Mouse (Mus musculus): ENCODE measurements around the gene Patj.
A peak's percentile ranks its signal among the peaks of the same experiment; 100 is the strongest.
"Not testable (repeated sequence)": the region's sequence is repeated elsewhere in the genome, so short reads cannot be mapped to it uniquely, and the experiment has no call there.

Patj gene

GRCm38 (mm10) chr4:98667009-98667408, 271.4 kb downstream of the Patj start:
- no peak for DNase-seq

- DNase-seq: no peak
Measured at GRCm38 (mm10) chr4:98677506-98677905, 281.9 kb downstream of the Patj start.

GRCm38 (mm10) chr4:98686678-98687267, 291.2 kb downstream of the Patj start:
- no peak for DNase-seq

GRCm38 (mm10) chr4:98688116-98688515, 292.5 kb downstream of the Patj start:
- DNase-seq: no peak

GRCm38 (mm10) chr4:98688520-98688919, 292.9 kb downstream of the Patj start:
- no peak for DNase-seq

- DNase-seq: no peak
Measured at GRCm38 (mm10) chr4:98689988-98690387, 294.4 kb downstream of the Patj start.

GRCm38 (mm10) chr4:98693465-98694185, 298.0 kb downstream of the Patj start:
- peak; percentile 71 for DNase-seq

- DNase-seq: no peak
Measured at GRCm38 (mm10) chr4:98697932-98698331, 302.3 kb downstream of the Patj start.

GRCm38 (mm10) chr4:98698921-98699320, 303.3 kb downstream of the Patj start:
- no peak for DNase-seq

GRCm38 (mm10) chr4:98700156-98700555, 304.6 kb downstream of the Patj start:
- DNase-seq: peak; percentile 56

- peak; percentile 69 for DNase-seq
Measured at GRCm38 (mm10) chr4:98702201-98702894, 306.8 kb downstream of the Patj start.

GRCm38 (mm10) chr4:98710891-98711290, 315.3 kb downstream of the Patj start:
- DNase-seq: no peak

GRCm38 (mm10) chr4:98717735-98718546, 322.4 kb downstream of the Patj start:
- DNase-seq: no peak

- no peak for DNase-seq
Measured at GRCm38 (mm10) chr4:98718547-98718917, 322.9 kb downstream of the Patj start.

GRCm38 (mm10) chr4:98722454-98722853, 326.9 kb downstream of the Patj start:
- peak; percentile 73 for DNase-seq

- DNase-seq: not testable (repeated sequence)
Measured at GRCm38 (mm10) chr4:98724682-98725081, 329.1 kb downstream of the Patj start.

- DNase-seq: peak; percentile 17
Measured at GRCm38 (mm10) chr4:98725439-98725838, 329.9 kb downstream of the Patj start.

- no peak for DNase-seq
Measured at GRCm38 (mm10) chr4:98726590-98727237, 331.1 kb downstream of the Patj start, which contains the start of gene L1td1. L1td1 (plus strand) TSS chr4:98726734.

- DNase-seq: no peak
Measured at GRCm38 (mm10) chr4:98727295-98727958, 331.8 kb downstream of the Patj start.

GRCm38 (mm10) chr4:98727959-98728347, 332.4 kb downstream of the Patj start:
- DNase-seq: no peak

GRCm38 (mm10) chr4:98728716-98729115, 333.1 kb downstream of the Patj start:
- DNase-seq: no peak

GRCm38 (mm10) chr4:98733660-98734059, 338.1 kb downstream of the Patj start:
- DNase-seq: no peak
